Mouse (Mus musculus) right cerebral cortex, postnatal 14 days (tissue): Measurements from ENCODE around the gene Zkscan17.
"Not testable (repeated sequence)": the region's sequence is repeated elsewhere in the genome, so short reads cannot be mapped to it uniquely, and the experiment has no call there.

ENCODE experiments used
- DNase-seq: peaks from one replicate; pipeline ENCODE4 v3.0.0; 2022

Zkscan17 gene

DNA sequence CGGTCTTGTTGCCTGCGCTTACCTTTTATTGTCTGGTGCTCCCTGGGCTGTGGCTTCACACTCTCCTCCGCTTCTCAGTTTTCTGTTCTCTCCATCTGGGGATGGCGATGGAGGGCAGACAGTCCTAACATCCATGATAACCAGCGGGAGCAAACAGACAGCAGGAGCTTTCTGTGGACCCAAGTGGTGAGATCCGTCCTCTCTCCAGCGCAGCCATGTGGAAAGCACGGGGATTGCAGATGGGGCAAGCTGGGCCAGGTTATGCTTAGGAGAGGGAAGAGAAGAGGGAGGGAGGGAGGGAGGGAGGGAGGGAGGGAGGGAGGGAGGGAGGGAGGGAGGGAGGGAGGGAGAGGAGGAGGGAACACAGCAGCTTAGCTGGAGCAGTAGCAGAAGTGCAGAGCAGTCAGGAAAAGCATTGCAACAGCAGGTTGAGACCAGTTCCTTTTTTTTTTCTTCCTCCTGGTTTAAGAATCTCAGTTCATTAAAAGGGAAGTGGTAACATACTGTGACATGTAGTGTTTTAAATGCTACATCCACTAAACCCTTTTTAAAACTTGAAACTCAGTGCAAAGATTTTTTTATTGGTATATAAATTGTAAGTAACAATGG lies at the start of gene Zkscan17:
Gene Zkscan17, minus strand, starts transcription at position 280 of the 609 bp plus-strand sequence.
- DNase-seq = peak; percentile 40

DNA sequence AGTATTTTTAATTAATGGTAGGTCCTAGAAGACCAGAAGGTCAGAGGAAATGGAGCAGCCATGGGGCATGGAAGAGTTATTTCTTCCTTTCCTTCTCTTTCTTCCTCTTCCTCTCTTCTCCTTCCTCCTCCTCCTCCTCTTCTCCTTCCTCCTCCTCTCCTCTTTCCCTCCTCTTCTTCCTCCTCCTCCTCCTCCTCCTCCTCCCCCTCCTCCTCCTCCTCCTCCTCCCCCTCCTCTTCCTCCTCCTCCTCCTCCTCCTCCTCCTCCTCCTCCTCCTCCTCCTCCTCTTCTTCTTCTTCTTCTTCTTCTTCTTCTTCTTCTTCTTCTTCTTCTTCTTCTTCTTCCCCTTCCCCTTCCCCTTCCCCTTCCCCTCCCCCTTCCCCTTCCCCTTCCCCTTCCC lies 49.6 kb upstream of the Zkscan17 start, which contains the start of gene Olfr222:
Gene Olfr222, minus strand, starts transcription at position 101 of the 400 bp plus-strand sequence.
- DNase-seq = not testable (repeated sequence)

DNA sequence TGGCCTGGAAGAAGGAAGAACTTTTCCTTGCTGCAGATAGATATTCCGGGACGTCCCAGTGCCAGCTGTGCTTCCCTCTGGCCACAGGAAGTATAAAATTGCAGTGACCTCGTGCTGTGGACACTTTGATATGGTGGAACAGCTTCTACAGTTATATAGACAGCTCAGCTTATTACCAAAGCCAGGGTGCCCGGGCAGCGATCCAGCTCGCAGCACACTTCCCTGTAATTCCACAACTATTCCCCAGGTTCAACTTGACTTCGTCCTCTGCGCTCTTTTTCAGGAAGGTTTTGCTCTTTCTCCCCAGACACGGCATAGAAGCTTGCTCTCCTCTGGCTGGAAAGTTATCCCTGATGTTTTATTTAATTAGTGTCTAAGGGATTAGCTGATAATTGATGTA lies 49.2 kb upstream of the Zkscan17 start:
- no peak for DNase-seq

DNA sequence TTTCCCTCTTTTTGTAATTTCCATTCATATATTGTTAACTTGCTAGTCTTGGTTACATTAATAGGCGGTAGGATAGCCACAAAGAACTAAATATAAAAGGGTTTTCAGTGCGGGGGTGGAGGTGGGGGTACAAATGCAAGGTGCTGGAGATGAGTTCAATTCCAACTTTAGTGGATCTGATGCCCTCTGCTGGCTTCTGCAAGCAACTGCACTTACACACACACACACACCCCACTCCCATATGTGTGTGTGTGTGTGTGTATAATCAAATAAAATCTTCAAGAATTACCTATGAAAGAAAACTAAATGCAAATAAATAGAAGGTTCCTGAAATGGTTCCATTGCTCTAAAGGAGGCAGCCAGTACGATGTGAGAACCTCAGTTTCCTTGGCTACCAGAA lies 42.8 kb upstream of the Zkscan17 start:
- DNase-seq = no peak

DNA sequence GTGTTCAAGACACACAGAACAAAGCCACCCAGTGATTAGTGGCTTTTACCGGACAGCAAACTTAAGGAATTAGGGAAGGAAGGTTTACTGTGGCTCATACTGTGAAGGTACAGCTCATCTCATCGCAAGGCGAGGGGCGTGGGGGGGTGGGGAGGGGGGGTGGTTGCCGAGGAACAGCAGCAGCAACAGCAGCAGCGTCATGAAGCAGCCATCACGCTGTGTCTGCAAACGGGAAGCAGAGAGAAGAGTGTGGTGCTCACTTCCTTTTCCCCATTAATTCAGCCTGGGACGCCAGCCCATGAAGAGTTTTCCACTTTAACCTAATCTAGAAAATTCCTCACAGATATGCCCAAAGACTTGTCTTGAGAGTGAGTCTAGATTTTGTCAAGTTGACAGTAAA lies 36.3 kb upstream of the Zkscan17 start:
- no peak for DNase-seq

DNA sequence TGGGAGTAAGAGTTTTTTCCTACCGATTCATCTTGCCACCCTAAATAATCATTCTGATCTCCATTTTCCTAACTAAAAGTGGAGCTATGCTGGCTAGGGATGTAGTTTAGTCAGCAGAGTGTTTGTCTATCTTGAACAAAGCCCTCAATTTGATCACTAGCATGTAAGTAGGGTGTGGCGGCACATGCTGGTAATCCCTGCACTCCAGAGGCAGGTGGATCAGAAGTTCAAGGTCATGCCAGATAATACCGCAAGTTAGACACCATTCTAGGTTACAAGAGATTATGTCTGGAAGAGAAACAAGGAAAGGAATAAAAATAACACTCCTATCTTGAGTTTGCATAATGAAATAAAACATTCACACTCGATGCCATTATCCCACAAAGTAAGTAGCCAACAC lies 35.8 kb upstream of the Zkscan17 start:
- DNase-seq = no peak

DNA sequence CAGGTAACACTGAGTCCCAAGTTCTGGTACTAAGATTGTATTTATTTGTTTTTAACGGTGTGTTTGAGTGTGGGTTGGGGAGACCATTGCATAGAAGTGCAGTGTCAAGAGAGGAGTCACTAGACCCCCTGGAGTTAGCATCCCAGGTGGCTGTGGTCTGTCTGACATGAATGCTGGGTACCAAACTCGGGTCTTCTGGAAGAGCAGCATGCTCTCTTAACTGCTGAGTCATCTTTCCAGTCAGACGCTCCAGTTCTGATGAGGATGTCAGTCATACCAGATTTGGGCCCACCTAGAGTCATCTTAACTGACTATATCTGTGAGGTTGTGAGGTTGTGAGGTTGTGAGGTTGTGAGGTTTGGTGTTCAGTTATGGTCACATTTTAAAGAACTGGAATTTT lies 34.4 kb upstream of the Zkscan17 start:
- no peak for DNase-seq

DNA sequence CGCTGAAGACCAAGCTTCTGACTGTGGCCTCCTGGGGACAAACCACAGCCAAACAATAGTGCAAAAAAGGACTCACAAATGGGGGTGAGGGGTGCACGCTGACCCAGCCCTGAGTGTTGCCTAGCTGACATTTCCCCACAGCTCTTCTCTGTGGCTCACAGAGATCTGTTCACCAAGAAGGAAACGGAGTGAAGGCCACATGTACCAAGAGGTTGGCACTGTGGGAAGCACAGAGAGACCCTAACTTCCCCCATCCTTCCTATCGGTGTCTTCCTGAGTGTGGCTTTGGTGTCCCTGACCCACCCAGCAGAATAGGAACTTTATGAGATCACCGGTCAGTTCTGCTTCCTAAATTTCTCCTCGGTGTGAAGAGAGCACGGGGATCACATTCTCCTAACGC lies 28.0 kb upstream of the Zkscan17 start:
- no peak for DNase-seq

DNA sequence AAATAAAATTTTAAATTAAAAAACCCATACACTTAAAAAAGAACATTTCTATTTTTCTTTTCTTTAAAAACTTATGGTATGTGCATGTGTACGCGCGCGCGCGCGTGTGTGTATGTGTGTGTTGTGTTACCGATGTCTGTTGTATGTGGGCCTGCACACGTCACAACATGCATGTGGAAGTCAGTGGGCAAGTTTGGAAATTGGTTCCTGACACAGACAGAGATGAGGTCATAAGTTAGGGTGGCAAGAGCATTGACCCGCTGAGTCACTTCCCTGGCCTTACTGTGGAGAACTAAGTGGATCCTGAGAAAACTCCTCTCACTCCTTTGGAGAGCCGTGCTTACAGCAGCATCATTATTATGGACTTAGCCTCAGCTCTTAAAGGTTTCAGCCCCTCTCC lies 27.6 kb upstream of the Zkscan17 start:
- DNase-seq = no peak

DNA sequence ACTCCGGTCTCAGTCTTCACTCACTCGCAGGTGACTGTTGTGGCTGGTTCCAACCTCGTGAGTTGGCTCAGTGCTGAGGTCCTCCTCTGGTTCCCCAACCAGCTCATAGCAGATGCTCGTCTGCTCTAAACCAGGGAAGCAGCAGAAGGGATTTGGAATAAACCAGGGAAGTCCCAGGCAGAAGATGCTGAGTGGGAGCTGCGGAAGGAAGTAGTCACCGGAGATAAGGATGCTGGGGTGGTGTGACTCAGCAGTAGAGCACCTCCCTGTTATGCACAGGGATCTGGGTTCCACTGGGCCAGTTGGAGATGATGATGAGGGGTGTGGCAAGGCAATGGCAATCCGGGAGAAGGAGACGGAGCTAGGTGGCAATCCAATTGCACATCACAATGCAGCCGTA lies 17.5 kb upstream of the Zkscan17 start:
- DNase-seq = no peak

DNA sequence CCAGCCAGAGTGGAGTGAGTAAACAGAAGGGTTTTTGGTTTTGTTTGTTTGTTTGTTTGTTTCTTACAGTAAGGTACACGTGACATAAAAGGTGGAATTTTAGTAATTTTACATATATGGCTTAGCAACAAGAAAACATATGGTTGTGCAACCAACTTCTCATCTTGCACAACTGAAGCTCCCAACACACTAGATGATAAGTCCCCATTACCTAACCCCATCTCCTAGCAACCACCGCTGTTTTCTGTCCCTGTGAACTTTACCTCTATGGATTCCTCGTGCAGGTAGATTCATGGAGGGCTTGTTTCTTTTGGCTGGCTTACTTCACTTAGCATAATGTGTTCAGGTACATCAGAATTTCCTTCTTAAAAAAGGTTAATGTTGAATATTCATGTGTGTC lies 16.8 kb upstream of the Zkscan17 start:
- no peak for DNase-seq

DNA sequence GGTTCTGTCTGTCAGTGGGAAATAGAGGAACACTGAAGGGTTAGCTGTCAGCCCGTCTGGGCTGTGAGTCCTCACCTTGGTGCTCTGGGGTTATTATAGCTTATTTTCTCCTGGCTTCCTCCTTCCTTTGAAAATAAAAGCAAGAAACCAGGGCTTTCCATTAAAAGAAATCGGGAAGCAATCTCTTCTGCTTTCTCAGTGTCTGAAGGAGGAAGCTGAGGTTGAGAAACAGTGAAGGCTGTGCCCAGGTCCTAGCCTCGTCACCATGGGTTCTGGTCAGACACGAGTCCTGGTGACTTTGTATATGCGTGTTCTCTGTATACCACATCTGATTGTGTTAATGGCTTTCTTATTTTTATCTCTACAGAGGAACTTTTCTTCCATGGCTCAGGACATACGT lies 15.9 kb upstream of the Zkscan17 start:
- no peak for DNase-seq

DNA sequence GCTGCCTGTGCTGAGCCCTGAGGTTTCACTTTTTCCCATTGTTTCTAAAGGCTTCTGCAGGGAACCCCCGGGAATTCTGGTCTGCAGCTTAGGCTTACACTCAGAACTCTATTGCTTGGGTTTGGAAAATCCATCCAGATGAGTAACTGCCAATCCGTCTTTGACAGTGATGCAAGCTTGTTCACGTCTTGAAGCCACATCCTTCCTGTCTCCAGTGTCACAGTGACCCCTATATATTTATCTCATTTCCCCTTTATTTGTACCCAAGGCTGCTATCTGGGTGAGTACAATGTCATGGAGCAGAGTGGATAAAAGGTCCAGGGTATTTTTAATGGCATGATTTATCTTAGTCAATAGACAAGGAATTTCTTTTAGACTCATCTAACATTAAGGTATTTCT lies 14.8 kb upstream of the Zkscan17 start, which contains the start of gene Nlrp3:
Gene Nlrp3, plus strand, starts transcription at position 245 of the 400 bp plus-strand sequence.
- DNase-seq = no peak

DNA sequence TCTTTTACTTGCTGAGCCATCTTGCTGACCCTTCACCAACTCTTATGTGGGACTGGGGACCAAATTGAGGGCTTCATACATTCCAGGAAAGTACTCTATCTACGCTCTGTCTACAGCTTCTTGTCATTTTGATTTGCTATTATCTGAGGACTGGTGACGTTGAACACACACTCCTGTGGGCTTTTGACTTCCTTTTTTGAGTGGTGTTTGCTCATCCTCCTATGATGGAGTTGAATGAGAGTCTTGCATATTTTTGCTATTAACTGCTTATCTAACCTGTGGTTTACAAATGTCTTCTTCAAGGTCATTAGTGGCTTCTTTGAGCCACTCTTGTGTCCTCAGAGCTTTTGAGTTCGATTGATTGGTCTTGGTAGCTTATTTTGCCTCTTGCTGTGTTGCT lies 13.6 kb upstream of the Zkscan17 start:
- no peak for DNase-seq

DNA sequence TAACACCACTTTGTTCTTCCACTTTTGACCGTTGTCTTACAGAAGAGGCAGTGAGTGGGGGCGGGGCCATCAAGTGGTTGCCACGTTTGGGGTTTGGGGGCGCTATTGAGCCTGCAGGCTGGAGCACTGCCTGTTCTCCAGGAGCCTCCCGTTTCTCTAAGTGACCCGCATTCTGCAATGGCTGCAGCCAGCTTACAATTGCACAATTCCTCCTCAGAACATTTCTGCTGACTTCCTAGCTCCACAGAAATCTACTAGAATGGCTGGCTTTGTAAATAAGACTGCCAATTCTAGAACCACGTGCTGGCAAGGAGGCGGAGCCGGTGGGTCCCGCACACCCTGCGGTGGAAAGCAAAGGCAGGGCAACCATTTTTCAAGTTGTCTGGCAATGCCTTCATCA lies 11.8 kb upstream of the Zkscan17 start:
- DNase-seq = peak; percentile 73

DNA sequence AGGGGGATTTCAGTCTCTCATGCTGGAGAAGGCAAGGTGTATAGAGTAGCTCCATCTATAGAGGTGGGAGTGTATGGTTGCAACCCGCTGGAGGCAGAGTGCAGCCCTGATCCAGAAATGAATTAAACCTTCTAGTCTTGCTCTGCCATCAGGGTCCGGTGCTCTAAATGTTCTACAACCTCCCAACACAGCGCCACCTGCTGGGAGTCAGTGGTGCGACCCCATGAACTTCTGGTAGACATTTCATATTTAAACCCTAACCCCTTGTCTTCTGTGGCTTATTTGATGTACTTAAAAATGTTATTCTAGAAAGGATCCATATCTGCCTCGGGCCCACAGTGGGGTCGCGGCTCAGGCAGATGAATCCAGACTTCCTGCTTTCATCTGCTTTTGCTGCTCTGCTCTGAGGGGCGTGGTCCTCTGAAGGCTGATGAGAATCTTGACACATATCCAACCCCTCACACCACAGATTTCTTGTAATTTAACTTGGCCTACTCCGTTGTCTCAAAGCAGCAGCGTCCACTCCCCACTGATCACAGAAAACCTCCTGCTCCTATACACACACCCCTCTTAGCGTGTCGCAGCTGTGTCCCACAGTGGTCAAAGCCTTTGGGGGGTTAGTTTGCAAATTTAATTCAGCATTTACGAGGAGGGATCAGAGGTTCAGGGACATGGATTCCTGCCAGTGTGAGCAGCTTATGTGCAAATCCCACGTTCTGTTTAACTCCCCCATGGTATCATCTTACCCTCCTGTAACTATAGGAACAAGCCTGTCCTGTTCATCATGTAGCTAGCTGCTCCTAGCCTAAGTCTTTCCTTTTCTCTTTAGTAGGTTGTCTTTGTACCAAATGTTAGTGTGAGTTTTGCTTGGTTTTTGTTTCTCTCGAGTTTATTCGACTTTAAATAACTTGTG lies 10.9 kb upstream of the Zkscan17 start:
- DNase-seq = no peak

DNA sequence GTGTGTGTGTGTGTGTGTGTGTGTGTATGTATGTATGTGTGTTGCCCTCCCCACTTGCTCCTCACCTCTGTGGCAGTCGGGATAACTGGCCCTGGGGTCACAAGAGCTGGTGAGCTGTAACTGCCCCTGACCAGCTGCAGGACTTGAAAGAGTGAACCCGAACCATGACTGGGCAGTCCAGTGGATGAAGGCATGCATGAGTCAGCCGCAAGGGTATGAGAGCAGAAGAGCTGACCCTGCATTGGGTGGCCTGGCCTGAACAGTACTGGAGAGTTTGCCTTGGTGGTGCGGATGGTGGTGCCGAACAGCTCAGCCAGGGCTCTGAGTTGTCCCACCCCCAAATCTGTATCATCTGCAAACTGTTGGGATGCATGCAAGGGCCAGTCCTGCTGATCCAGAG lies 5.0 kb upstream of the Zkscan17 start:
- no peak for DNase-seq

DNA sequence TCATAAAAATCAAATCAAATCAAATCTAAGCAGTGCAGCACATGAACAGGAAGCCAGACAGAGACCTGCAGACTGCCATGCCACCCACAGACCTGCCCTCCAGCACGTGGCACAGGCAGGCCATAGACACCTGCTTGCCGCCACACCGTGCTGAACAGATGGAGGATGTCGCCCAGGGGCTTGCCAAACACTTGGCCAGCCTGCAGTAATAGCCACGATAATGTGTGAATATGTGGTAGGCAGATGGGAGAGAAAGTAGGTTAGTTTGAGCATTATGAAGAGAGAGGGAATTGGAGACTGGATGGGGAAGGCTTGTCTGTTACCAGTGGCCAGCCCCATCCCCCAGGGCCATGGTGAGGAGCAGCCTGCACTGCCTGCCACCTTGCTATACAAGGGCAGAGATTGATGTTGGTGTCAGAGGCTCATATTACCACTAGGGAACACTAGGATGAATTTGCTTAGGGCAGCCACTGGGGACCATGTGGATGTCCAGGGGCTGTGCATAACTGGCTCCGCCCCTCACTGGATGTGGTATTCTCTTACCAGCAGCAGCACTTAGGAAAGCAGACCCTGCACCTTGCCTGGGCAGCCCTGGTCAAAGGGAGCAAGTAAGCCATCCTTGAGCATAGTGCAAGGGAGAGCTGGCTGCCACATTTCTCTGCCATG lies 4.5 kb upstream of the Zkscan17 start:
- DNase-seq = peak; percentile 20

DNA sequence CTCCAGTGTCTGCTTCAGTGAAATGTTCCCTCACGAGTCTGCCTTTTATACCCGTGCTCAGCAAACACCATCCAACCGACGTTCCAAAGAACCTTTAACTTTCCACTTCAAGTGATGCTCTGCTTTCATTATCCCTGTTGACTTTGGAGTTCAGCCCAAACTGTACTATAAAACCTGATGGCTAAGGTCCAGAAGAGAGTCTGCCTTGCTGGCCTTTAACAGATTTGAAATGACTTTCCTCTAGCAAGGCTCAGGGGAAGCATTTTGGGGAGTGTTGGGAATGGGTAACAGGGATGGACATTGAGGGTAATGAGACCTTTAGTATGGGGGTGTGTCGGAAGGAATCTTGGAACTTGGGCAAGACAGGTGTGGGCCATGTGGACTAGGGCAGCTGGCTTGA lies 3.7 kb upstream of the Zkscan17 start:
- DNase-seq = no peak

DNA sequence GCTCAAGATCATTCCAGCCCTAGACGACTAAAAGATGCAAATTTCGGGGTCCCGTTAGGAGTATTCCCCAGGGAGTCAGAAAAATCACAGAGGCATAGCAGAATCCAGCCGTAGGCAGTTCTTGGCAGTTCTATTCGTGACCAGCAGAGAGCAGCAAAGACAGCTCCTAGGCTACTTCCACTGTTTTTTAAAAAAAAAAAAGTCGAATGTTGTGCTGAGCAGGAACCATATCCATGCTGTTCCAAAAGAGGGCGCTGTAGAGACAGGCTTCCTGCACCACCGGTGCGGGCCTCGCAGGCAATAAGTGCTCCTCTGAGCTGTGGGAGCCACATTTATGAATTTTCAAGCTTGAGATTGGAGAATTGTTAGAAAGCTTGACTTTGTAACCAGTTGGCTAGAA lies 1.3 kb downstream of the Zkscan17 start:
- DNase-seq = peak; percentile 85

DNA sequence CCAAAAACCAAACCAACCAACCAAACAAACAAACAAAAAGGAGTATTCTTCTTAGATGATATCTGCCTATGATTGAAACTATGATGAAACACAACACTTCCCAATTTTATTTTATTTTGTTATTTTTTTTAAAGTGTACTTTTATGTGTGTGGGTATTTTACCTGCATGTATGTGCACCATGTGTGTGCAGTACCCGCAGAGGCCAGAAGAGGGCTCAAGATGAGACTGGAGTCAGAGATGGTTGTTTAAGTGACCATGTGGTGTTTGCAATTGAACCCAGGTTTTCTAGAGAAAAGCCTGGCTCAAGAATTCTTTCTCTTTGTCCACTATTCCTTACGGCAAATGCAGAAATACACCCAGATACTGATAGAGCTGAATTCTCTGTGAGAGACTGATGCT lies 2.4 kb downstream of the Zkscan17 start:
- DNase-seq = no peak

DNA sequence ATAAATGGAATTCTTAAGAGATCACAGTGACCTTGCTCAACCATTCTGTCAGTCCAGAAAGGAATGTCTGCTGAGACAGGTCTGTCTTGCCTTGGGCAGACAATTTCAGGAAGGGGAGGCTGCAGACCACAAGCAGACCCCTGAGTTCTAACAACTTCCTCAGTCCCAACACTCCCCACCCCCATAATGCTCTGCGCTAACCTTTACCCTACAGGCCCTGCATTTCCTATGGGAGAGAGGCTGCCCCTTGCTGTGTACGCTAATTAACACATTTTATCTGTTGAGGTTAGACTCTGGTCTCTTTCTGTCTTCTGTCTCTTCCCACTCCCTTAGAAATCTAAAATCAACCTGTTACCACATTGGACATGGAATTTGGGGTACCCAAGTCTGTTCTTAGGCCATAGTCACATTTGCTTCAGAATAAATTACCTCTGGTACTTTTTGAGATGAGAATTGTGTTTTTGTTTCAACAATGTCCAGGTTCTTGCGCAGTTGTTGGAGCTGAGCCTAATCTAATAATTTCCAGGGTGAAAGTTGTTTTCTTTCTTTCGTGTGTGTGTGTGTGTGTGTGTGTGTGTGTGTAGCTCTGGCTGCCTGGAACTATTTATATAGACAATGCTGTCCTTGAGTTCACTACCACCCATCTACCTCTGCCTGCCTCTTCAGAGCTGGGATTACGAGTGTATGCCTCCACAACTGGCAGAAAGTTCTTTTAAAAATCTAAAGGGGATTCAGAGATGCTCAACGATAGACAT lies 6.6 kb downstream of the Zkscan17 start:
- no peak for DNase-seq

DNA sequence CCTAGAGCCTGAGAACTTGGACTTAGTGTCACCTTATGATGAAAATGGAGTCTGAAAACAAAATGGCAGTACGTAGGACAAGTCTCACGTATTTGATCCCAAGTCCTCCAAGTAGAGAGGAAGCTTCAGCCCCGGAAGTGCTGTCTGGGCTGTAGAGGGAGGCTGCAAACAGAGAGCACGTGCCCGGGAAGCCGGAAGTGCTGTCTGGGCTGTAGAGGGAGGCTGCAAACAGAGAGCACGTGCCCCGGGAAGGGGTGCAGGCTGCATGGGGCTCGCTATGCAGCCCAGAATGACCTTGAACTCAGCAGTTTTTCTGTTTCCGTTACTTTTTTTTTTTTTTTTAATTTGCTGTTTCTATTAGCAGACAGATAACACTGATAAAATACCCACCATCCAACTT lies 8.3 kb downstream of the Zkscan17 start:
- no peak for DNase-seq
